Mouse (Mus musculus) myocyte (in vitro differentiated cells): Measurements from ENCODE around the gene Plvap. TPM values are rescaled to one million over a fixed set of nuclear protein-coding genes. Genes with fewer than 3 reads are reported as not detected.
A peak's percentile ranks its signal among the peaks of the same experiment; 100 is the strongest.

ENCODE experiments used
- H3K27me3 ChIP-seq: one replicate; pipeline ENCODE4 v1.6.1; 2011; ENCODE audit not compliant: control insufficient read depth, insufficient read depth, insufficient read length
- H3K36me3 ChIP-seq: one replicate; pipeline ENCODE4 v1.6.1; 2011; ENCODE audit not compliant: control insufficient read depth, insufficient read depth
- H3K4me2 ChIP-seq: one replicate; pipeline ENCODE4 v1.6.1; 2011; ENCODE audit warnings: low read depth, control low read depth
- H3K4me3 ChIP-seq: one replicate; pipeline ENCODE4 v1.5.1; 2011; ENCODE audit warnings: mild to moderate bottlenecking, control low read depth, moderate library complexity
- H3K79me2 ChIP-seq: one replicate; pipeline ENCODE4 v1.6.1; 2011; ENCODE audit not compliant: control insufficient read depth, insufficient read depth
- H3ac ChIP-seq: one replicate; pipeline ENCODE4 v1.6.1; 2011; ENCODE audit not compliant: control insufficient read depth, insufficient read length
- CEBPB ChIP-seq: IDR thresholded peaks from 2 replicates; pipeline ENCODE4 v1.6.1; 2011; ENCODE audit warnings: mild to moderate bottlenecking, moderate library complexity; ENCODE audit not compliant: poor library complexity, insufficient read depth, severe bottlenecking
- E2F4 ChIP-seq: IDR thresholded peaks from one replicate; pipeline ENCODE4 v1.6.1; 2011; ENCODE audit warnings: mild to moderate bottlenecking, control low read depth, moderate library complexity; ENCODE audit not compliant: insufficient read depth
- MAX ChIP-seq: IDR thresholded peaks from one replicate; pipeline ENCODE4 v1.6.1; 2011; ENCODE audit warnings: low read depth, mild to moderate bottlenecking, control low read depth
- MYOD1 ChIP-seq, 3 experiments: IDR thresholded peaks; one replicate each; pipeline ENCODE4 v1.6.1; 2011; ENCODE audit warnings: control low read depth in 2 of 3, low read depth in 2 of 3, mild to moderate bottlenecking in 2 of 3, moderate library complexity in 1 of 3; ENCODE audit not compliant: insufficient read length in 2 of 3, control insufficient read depth in 1 of 3
- MYOG ChIP-seq, 3 experiments: IDR thresholded peaks; one replicate each; pipeline ENCODE4 v1.6.1; 2011; ENCODE audit warnings: control low read depth in 2 of 3, low read depth in 2 of 3, mild to moderate bottlenecking in 2 of 3; ENCODE audit not compliant: insufficient read length in 2 of 3, control insufficient read depth in 1 of 3, insufficient read depth in 1 of 3
- POLR2A ChIP-seq: IDR thresholded peaks from one replicate; pipeline ENCODE4 v1.6.1; 2011; ENCODE audit warnings: low read depth, mild to moderate bottlenecking, control low read depth, moderate library complexity; ENCODE audit not compliant: insufficient read length
- POLR2AphosphoS2 ChIP-seq: IDR thresholded peaks from one replicate; pipeline ENCODE4 v1.6.1; 2011; ENCODE audit warnings: low read depth, control low read depth; ENCODE audit not compliant: insufficient read length
- REST ChIP-seq: IDR thresholded peaks from one replicate; pipeline ENCODE4 v1.6.1; 2011; ENCODE audit warnings: mild to moderate bottlenecking, control low read depth, moderate library complexity; ENCODE audit not compliant: insufficient read depth, insufficient read length
- SRF ChIP-seq: IDR thresholded peaks from one replicate; pipeline ENCODE4 v1.6.1; 2011; ENCODE audit warnings: low read depth; ENCODE audit not compliant: control insufficient read depth, insufficient read length
- TCF12 ChIP-seq: IDR thresholded peaks from one replicate; pipeline ENCODE4 v1.6.1; 2011; ENCODE audit warnings: mild to moderate bottlenecking, control low read depth; ENCODE audit not compliant: poor library complexity, insufficient read depth, severe bottlenecking
- TCF3 ChIP-seq: IDR thresholded peaks from one replicate; pipeline ENCODE4 v1.6.1; 2011; ENCODE audit warnings: low read depth, control low read depth; ENCODE audit not compliant: insufficient read length
- USF1 ChIP-seq: IDR thresholded peaks from one replicate; pipeline ENCODE4 v1.6.1; 2011; ENCODE audit warnings: low read depth, mild to moderate bottlenecking, control low read depth, moderate library complexity
- polyA plus RNA-seq: library from polyadenylated mRNA; unstranded; fragments of >200 nt; fragmentation: generic; extraction: Trizol; gene quantifications from one replicate; pipeline ENCODE4 v1.2.1, GENCODE M21; 2012; ENCODE audit warnings: missing spikeins

Plvap gene
- polyA plus RNA-seq, 1 experiment = 0.18 TPM

- Histone ChIP-seq H3K36me3 (no peaks in the 10 kb centered on the region), H3K4me2 (peak within 1 kb of the TSS; percentile 77), H3K27me3 (no peaks in the 10 kb centered on the region), H3ac (peak within 1 kb of the TSS; percentile 12), H3K4me3 (peak within 1 kb of the TSS; percentile 47), H3K79me2 (no peaks in the 10 kb centered on the region)
- TF ChIP-seq POLR2A (peak; percentile 75), POLR2AphosphoS2 (peak; percentile 64), MYOD1 (IDR thresholded peaks at IDR 0.05; ENCODE audit: control insufficient read depth in 1 of 3, insufficient read length in 2 of 3, low read depth in 2 of 3) (peak in 2 of 3 experiments; percentile 24 to 72), E2F4 (no peak), REST (peak; percentile 11), MYOG (IDR thresholded peaks at IDR 0.05; ENCODE audit: control insufficient read depth in 1 of 3, insufficient read depth in 1 of 3, insufficient read length in 2 of 3, low read depth in 2 of 3) (peak in 2 of 3 experiments; percentile 43 to 56), USF1 (no peak), TCF3 (no peak)
Measured at GRCm38 (mm10) chr8:71485142-71486135, 26.1 kb downstream of the Plvap start, which contains the start of gene Ano8. Gene Ano8 (minus strand): TSS chr8:71485963.

DNA sequence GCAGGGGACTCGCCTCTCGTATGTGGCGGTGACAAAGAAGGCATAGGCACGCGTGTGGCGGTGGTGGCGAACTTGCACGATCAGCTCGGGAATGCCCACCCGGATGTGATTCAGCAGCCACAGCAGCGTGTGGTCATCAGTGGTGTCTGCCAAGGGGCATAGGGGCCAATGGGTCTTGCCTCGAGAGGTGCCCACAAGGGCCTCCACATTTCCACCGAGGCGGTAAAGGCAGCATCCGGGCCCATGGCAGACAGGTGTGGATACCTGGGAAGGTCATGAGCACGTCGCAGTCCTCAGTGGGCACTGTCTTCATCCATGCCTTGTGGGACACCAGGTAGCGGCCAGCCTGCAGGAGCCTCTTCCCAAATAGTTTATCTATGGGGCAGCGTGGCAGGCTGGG, 26.8 kb downstream of the Plvap start:
- TF ChIP-seq POLR2AphosphoS2 (no peak), MAX (no peak), POLR2A (no peak), REST (no peak), TCF3 (no peak)
- H3K4me3 ChIP-seq = peak overlapping the region; percentile 47
- H3K4me2 ChIP-seq = peak overlapping the region; percentile 77
- H3K79me2 ChIP-seq = no peaks in the 10 kb centered on the region
- no peak overlapping the region for H3ac ChIP-seq
- no peaks in the 10 kb centered on the region for H3K27me3 ChIP-seq
- no peaks in the 10 kb centered on the region for H3K36me3 ChIP-seq

GRCm38 (mm10) chr8:71483932-71484331, 27.6 kb downstream of the Plvap start:
- no peak for TF ChIP-seq MYOG (IDR thresholded peaks at IDR 0.05; ENCODE audit: control insufficient read depth in 1 of 3, insufficient read depth in 1 of 3, insufficient read length in 2 of 3, low read depth in 2 of 3)
- no peak for TF ChIP-seq MAX
- peak; percentile 85 for TF ChIP-seq REST
- no peak for TF ChIP-seq TCF12
- TF ChIP-seq POLR2AphosphoS2 = no peak
- H3K4me2 ChIP-seq = no peak overlapping the region
- no peaks in the 10 kb centered on the region for H3K27me3 ChIP-seq
- H3K79me2 ChIP-seq = no peaks in the 10 kb centered on the region
- no peaks in the 10 kb centered on the region for H3K36me3 ChIP-seq
- no peak overlapping the region for H3K4me3 ChIP-seq
- no peak overlapping the region for H3ac ChIP-seq

DNA sequence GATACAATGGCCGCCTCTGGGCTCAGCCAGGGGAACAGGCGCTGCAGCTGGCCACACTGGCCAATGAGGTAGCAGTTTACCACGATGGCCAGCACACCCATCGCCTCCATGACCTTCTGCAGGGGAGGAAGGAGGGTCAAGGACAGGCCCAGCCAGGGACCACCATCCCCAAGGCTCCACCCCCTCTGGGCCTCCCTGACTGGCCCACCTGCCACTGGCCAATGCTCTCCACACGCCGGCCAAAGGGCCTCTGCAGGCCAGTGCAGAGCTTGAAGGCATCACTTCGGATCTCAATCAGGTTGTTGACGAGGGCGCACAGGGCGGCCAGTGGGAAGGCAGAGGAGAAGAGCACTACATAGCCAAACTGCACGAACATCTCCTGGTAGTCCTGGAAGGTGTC, 32.6 kb downstream of the Plvap start:
- TF ChIP-seq POLR2AphosphoS2 (no peak), TCF3 (no peak), REST (no peak), MYOD1 (IDR thresholded peaks at IDR 0.05; ENCODE audit: control insufficient read depth in 1 of 3, insufficient read length in 2 of 3, low read depth in 2 of 3) (no peak), MYOG (IDR thresholded peaks at IDR 0.05; ENCODE audit: control insufficient read depth in 1 of 3, insufficient read depth in 1 of 3, insufficient read length in 2 of 3, low read depth in 2 of 3) (no peak), USF1 (no peak), TCF12 (no peak), E2F4 (no peak), MAX (no peak), SRF (no peak), CEBPB (no peak), POLR2A (no peak)
- H3K27me3 ChIP-seq = no peaks in the 10 kb centered on the region
- H3K36me3 ChIP-seq = no peaks in the 10 kb centered on the region
- H3K4me2 ChIP-seq = no peak overlapping the region
- no peak overlapping the region for H3K4me3 ChIP-seq
- H3ac ChIP-seq = no peak overlapping the region
- H3K79me2 ChIP-seq = no peaks in the 10 kb centered on the region

DNA sequence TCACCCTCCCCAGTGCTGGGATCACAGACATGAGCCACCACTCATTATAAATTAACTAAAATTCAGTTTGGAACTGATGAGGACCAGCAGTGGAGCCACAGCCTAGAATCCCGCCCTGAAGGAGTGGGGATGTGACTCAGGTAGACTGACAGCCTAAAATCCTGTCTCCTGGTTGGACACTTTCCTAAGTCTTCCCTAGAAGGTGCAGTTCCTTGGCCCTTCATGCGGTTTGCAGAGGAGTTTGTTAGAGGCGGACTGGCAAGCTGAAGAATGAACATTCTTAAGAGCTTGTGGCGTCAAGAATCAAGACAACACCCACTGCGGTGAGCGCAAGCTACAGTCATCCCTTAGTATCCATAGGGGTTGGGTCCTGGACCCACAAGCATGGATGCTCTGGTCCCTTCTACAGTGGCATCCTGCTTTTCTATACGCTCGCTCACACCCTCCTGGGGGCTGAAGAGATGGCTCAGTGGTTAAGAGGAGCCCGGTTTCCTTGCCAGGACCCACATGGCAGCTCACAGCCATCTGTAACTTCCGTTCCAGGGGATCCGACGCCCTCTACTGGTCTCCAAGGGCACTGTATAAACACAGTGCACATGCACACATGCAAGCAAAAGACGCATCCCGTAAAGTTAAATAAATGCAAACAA, 34.2 kb downstream of the Plvap start:
- H3ac ChIP-seq = peak overlapping the region; percentile 71
- H3K4me2 ChIP-seq = peak overlapping the region; percentile 57
- H3K4me3 ChIP-seq = no peak overlapping the region
- H3K36me3 ChIP-seq = peaks cover under 1% of the 10 kb centered on the region
- H3K79me2 ChIP-seq = no peaks in the 10 kb centered on the region
- TF ChIP-seq REST (no peak), MYOD1 (IDR thresholded peaks at IDR 0.05; ENCODE audit: control insufficient read depth in 1 of 3, insufficient read length in 2 of 3, low read depth in 2 of 3) (no peak)
- H3K27me3 ChIP-seq = no peaks in the 10 kb centered on the region
